Mouse (Mus musculus) gastrocnemius, adult 2 months (tissue): ENCODE measurements at regions not wholly inside any gene's neighbourhood (a gene's known extent, or its start where the extent isn't known, plus 50 kb on each side); places are given as distances from the start of the nearest gene placed in this dataset.

Experiments used
- DNase-seq: peaks from one replicate; pipeline ENCODE4 v3.0.0; 2022
- H3K27ac ChIP-seq: fragments of 200-600 bp; 2 replicates; pipeline ENCODE4 v1.8.1; 2022; ENCODE audit warnings: mild to moderate bottlenecking
- H3K4me3 ChIP-seq: fragments of 200-600 bp; 2 replicates; pipeline ENCODE4 v1.8.1; 2022; ENCODE audit warnings: mild to moderate bottlenecking, moderate library complexity
- CTCF ChIP-seq: fragments of 200-600 bp; IDR thresholded peaks from 2 replicates; pipeline ENCODE4 v1.8.1; 2022; ENCODE audit warnings: antibody characterized with exemption, mild to moderate bottlenecking, moderate library complexity
- intact Hi-C: fragments of 180-260 bp; cut with DNase I; formaldehyde crosslinking; loops from one replicate; pipeline ENCODE4 v1.15.1; 2025

DNA sequence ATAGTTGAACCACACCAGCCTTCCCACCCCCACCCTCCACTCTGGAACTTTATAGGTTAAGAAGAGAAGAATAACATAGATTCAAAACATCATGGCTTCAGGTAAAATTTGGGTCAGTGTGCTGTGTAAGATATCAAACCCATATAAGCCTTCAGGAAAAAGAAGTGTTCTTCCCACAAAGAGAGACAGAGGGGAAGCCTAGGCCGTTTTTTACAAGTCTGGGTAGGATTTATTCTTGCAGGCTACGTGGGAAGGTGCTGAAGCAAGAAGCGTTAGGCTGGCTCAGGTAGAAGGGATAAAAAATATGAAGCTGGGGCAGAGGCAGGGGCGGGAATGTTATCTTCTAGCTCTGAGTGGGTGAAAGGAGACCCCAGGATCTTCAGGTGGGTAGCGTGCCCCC, 87.5 kb downstream of the Sox9 start:
- Histone ChIP-seq H3K4me3 (no peak overlapping the region), H3K27ac (no peak overlapping the region)
- TF ChIP-seq CTCF, result no peak
- DNase-seq, result no peak
- intact Hi-C loops, result no loop called here

DNA sequence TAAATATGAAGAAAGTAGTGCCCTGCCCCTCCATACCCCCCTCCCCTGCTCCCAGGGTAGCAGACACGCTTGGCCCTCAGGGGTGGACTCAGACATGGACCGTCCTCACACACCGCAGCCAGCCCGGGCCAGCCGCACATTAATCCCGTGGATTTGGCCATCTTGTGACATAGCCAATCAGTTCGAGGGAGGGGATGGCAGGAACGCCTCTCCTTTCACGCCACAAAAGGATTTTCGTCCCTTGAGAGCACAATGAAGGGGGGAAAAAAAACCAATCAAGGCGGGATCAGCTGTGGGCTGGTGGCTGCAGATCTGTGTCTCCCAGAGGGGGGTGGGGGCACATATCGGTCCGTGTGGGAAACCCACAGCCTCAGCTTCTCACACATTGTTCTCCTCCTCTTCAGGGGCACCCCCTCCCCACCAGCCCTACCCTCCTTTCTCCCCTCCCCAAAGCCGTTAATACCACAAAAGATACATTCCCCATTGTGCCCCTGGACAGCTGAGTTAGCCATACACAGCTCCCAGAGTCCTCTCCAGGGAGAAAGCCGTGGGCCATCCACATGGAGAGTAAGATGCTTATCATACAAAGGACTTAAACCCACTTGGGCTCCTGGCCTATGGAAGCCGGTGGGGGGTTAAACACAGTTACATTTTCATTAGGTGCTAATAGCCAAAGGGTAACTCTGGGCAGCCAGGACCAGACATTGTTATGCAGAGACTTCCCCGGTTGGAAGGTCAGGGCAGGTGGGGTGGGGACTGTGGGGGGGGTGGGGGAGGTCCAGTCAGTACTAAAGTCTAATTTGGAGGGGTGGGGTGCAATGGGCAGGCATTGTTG, 88.4 kb downstream of the Sox9 start:
- H3K4me3 ChIP-seq, result no peak overlapping the region
- no peak for DNase-seq
- no peak overlapping the region for H3K27ac ChIP-seq
- TF ChIP-seq CTCF, result no peak
- intact Hi-C loops, result no loop called here

DNA sequence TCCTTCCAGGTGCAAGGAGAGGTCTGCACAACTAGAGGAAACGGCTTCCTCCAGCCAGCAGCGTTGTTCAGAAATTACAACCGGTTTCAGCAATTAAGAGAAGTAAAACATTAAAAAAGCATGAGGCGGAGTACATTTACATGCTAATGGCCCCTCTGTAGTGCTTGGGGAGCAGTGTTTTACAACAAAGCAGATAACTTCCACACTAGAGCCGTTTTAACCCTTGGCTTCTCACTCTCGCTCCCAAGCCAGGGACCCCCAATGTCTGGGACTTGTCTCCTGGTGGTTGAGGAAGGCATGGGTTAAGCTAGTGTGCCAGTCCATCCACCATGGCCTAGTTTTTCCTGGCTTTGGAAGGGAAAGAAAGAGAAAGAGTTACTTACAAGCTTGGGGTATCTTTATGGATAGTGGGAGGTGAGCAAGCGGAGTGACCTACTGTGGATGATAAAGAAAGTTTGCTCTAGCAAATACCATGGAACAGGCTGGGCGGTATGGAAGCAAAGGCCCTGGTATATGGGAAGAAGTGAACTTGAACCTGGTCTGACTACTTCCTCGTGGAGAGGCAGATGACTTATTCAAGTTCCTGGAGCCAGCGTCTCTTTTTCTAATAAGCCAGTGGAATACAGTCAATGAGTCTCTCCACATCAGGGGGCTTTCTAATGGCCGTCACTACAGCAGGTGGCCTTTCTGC, 90.8 kb downstream of the Sox9 start:
- no peak for TF ChIP-seq CTCF
- Histone ChIP-seq H3K4me3 (no peak overlapping the region), H3K27ac (no peak overlapping the region)
- no peak for DNase-seq
- intact Hi-C loops, result no loop called here

DNA sequence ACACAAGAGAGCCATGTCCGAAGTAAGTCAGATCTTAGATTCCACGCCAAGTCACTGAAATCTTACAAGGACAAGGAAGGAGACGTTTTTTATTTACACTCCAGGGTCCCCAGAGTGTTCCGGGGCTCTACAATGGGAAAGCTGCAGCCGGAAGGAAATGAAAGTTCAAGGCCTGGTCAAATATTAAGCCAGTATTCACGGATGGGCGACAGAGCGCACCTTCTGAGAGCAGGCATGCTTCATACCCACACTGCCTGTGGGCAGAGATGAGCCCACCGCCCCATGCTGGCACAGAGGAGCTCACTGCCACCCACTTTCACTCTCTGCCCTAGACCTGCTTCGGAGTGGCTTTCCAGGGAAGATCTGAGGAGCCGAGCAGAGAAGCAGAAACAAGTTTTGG, 92.2 kb downstream of the Sox9 start:
- no peak for DNase-seq
- intact Hi-C loops, result no loop called here
- no peak for TF ChIP-seq CTCF
- Histone ChIP-seq H3K27ac (no peak overlapping the region), H3K4me3 (no peak overlapping the region)

GRCm38 (mm10) chr11:112876226-112876625, 94.2 kb downstream of the Sox9 start:
- DNase-seq, result no peak
- no peak for TF ChIP-seq CTCF
- intact Hi-C loops, result no loop called here
- no peak overlapping the region for H3K27ac ChIP-seq
- no peak overlapping the region for H3K4me3 ChIP-seq

DNA sequence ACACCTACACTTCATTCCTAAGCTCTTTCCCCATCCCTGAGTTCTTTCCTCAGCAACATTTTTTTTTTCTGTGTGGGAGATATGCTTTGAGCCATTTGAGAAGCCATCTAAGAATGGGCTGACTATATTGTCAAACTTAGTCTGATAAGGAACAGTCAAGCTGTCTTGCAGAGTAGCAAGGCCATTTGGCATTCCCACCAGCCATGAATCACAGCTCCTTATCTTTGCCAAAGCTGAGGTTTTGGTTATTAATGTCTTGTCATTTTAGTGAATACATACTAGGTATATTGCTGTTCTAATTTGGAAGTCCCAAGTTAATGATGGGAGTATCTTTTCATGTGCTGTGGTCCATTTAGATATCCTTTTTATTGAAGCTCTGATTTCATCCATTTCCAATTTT, 96.4 kb downstream of the Sox9 start:
- no peak overlapping the region for H3K4me3 ChIP-seq
- DNase-seq, result no peak
- no peak for TF ChIP-seq CTCF
- H3K27ac ChIP-seq, result no peak overlapping the region
- intact Hi-C loops, result no loop called here

DNA sequence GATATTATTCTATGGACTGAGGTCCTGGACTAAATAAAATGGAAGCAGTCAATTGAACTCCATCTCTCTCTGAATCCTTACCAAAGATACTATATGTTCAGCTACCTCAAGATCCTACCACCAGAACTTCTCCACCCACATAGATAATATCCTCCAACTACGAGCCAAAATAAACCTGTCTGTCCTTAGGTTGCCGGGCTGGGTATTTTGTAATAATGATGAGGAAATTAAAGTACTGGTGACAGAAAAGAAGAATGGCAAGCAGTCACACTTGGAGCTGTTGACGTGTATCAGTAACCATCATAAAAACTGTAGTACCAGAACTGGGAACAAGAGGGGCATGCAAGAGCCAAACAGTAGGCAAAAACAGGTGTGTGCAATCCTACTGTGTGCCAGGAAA, 98.7 kb downstream of the Sox9 start:
- no peak for DNase-seq
- TF ChIP-seq CTCF, result no peak
- Histone ChIP-seq H3K4me3 (no peak overlapping the region), H3K27ac (no peak overlapping the region)
- intact Hi-C loops, result no loop called here

GRCm38 (mm10) chr11:112885336-112885940, 103.4 kb downstream of the Sox9 start:
- TF ChIP-seq CTCF, result no peak

DNA sequence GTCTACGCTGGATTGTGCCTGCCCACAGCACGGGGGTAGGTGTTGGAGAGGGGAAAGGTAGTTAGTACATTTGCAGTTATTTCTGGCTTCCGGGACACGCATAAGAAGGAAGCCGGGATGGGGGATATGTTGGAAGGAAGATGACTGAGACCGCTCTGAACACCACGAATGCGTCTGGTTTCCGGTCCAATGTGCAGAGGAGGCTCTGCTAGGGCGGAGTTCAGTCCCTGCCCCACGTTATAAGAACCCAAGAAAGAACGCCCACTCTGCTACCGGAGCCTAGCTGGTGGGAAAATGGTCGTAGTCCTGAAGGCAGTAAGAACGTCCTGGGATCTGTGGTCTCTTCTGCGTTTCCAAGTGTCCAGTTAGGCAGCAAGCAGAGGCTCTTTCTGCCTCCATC, 104.1 kb downstream of the Sox9 start:
- no peak for DNase-seq
- no peak overlapping the region for H3K27ac ChIP-seq
- intact Hi-C loops, result no loop called here
- H3K4me3 ChIP-seq, result no peak overlapping the region
- no peak for TF ChIP-seq CTCF

More at GRCm38 (mm10) chr11:112885336-112885940, 103.4 kb downstream of the Sox9 start:
- DNase-seq, result no peak
- no peak overlapping the region for H3K27ac ChIP-seq
- intact Hi-C loops, result no loop called here
- no peak overlapping the region for H3K4me3 ChIP-seq

- H3K27ac ChIP-seq, result no peak overlapping the region
- intact Hi-C loops, result no loop called here
- DNase-seq, result no peak
- no peak overlapping the region for H3K4me3 ChIP-seq
- no peak for TF ChIP-seq CTCF
Observed at GRCm38 (mm10) chr11:112889760-112890159, 107.7 kb downstream of the Sox9 start.

DNA sequence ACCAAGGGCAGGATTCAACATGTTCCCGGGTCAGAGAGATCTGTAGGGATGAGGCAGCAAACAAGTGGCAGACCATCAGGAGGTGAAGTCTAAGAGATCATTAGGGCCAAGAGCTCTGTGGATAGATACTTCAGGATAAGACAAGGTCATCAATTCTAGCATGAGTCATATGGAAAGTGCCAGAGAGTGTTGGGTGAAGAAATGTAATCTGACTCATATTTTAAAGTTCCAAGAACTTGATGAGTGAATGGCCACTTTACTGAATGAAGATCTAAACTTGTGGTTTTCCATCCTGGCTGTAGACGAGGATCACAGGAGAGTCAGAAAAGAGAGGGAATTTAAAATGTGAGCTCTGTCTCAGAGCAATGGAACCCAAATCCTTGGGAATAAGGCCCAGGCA, 115.6 kb downstream of the Sox9 start:
- Histone ChIP-seq H3K4me3 (no peak overlapping the region), H3K27ac (no peak overlapping the region)
- intact Hi-C loops, result no loop called here
- DNase-seq, result no peak
- no peak for TF ChIP-seq CTCF

DNA sequence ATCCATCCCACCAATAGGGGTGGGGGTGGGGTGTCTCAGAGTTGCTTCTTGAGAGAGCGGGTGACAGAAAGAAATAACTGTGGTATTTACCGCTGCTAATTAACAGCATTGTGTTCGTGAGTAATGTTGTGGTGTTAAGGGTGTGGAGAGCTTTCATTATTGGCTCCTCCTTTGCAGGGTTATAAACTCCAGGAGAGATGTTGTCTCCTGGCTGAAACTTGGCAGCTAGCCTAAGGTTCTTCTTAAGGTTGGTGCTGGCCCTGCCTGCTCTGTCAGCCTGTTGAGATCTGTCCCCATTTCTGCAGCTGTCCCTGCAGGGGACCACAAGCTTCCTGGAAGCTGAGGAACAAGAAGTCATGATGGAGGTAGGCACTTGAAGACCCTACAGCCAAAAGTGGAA, 120.6 kb downstream of the Sox9 start:
- Histone ChIP-seq H3K27ac (no peak overlapping the region), H3K4me3 (no peak overlapping the region)
- intact Hi-C loops, result no loop called here
- TF ChIP-seq CTCF, result no peak
- no peak for DNase-seq

- no peak for TF ChIP-seq CTCF
- no peak overlapping the region for H3K27ac ChIP-seq
- DNase-seq, result no peak
- no peak overlapping the region for H3K4me3 ChIP-seq
- intact Hi-C loops, result no loop called here
Observed at GRCm38 (mm10) chr11:112910309-112910708, 128.3 kb downstream of the Sox9 start.
